Mouse (Mus musculus) midbrain, postnatal 0 days (tissue): ENCODE data around the gene Dclre1b. TPM values are rescaled to one million over a fixed set of nuclear protein-coding genes. Genes with fewer than 3 reads are reported as not detected.

Experiments used
- ATAC-seq: fragments of 200-750 bp; cut with Nextera tagmentation; 2 replicates; pipeline ENCODE4 v1.8.0; 2017; ENCODE audit warnings: moderate number of reproducible peaks, mild to moderate bottlenecking, moderate TSS enrichment, moderate library complexity; ENCODE audit not compliant: low FRiP score
- DNase-seq: peaks from one replicate; pipeline ENCODE4 v3.0.0-alpha.2; 2015; ENCODE audit warnings: low spot score
- H3K27ac ChIP-seq: fragments of 300-500 bp; sonication (generic); 2 replicates; pipeline ENCODE4 v1.5.1; 2014; ENCODE audit warnings: low read depth, mild to moderate bottlenecking, low read length, mixed read lengths
- H3K27me3 ChIP-seq: fragments of 300-500 bp; sonication (generic); 2 replicates; pipeline ENCODE4 v1.6.1; 2014; ENCODE audit warnings: low read length, control low read depth, mixed read lengths; ENCODE audit not compliant: insufficient read depth
- H3K36me3 ChIP-seq: fragments of 300-500 bp; sonication (generic); 2 replicates; pipeline ENCODE4 v1.6.1; 2014; ENCODE audit warnings: low read length, control low read depth, mixed read lengths; ENCODE audit not compliant: insufficient read depth
- H3K4me1 ChIP-seq: fragments of 300-500 bp; sonication (generic); 2 replicates; pipeline ENCODE4 v1.6.1; 2014; ENCODE audit warnings: mild to moderate bottlenecking, control low read depth, antibody characterized with exemption, low read length, mixed read lengths; ENCODE audit not compliant: insufficient read depth
- H3K4me2 ChIP-seq: fragments of 300-500 bp; sonication (generic); 2 replicates; pipeline ENCODE4 v1.6.1; 2014; ENCODE audit warnings: low read depth, mild to moderate bottlenecking, low read length, mixed read lengths; ENCODE audit not compliant: poor library complexity, severe bottlenecking
- H3K4me3 ChIP-seq: fragments of 300-500 bp; sonication (generic); 2 replicates; pipeline ENCODE4 v1.5.1; 2014; ENCODE audit warnings: low read depth, mild to moderate bottlenecking, low read length, moderate library complexity
- H3K9ac ChIP-seq: fragments of 300-500 bp; sonication (generic); replicated peaks from 2 replicates; pipeline ENCODE4 v1.6.1; 2014; ENCODE audit warnings: mild to moderate bottlenecking, low read length, moderate library complexity, mixed read lengths; ENCODE audit not compliant: poor library complexity, severe bottlenecking
- H3K9me3 ChIP-seq: fragments of 300-500 bp; sonication (generic); 2 replicates; pipeline ENCODE4 v1.6.1; 2016; ENCODE audit warnings: low read length, control low read depth
- CTCF ChIP-seq: IDR thresholded peaks from 2 replicates; pipeline ENCODE4 v1.5.1; 2016; ENCODE audit warnings: antibody characterized with exemption, mild to moderate bottlenecking
- WGBS: fragments of 180-500 bp; shearing (Covaris S2); extraction: QIAGEN DNeasy Blood & Tissue Kit; methylation state at CpG from one replicate; pipeline ENCODE4 v1.1.7; 2014; 5-methylcytosine and 5-hydroxymethylcytosine counted together
- polyA plus RNA-seq: library from polyadenylated mRNA; unstranded; fragments of >200 nt; fragmentation: Nextera tagmentation; extraction: Ambion mirVana; gene quantifications from 2 replicates; pipeline ENCODE4 v1.2.1, GENCODE M21; 2015
- total RNA-seq: library from RNA; depleted of rRNA; stranded (reverse); fragments of >200 nt; gene quantifications from 2 replicates; pipeline ENCODE4 v1.2.3, GENCODE M21; 2014

Dclre1b gene
- total and polyA plus RNA-seq, 2 experiments from 2014 or later, result 6.9 to 16.2 TPM

DNA sequence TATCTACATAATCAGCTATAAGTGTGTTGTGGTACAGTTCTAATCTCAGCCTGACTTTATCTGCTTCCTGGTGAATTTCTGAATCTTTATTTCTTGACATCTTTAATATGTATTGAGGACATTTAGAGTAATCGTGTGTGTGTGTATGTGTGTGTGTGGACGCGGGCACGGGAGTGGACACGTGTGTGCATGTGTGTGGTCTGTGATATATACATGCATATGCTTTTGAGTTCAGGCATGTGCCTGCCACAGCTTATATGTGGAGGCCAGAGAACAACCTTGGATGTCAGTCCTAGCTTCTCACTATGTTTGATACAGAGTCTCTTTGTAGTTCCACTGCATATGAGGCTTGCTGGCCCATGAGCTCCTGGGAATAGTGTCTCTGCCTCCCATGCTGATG lies 27.2 kb upstream of the Dclre1b start:
- ATAC-seq, result no peak
- no peaks in the 10 kb centered on the region for H3K36me3 ChIP-seq
- no peaks in the 10 kb centered on the region for H3K9me3 ChIP-seq
- no peaks in the 10 kb centered on the region for H3K4me1 ChIP-seq
- H3K27ac ChIP-seq, result no peak overlapping the region
- H3K4me2 ChIP-seq, result no peak overlapping the region
- no peaks in the 10 kb centered on the region for H3K27me3 ChIP-seq
- DNase-seq, result no peak
- H3K4me3 ChIP-seq, result no peak overlapping the region
- no peak overlapping the region for H3K9ac ChIP-seq
- no peak for TF ChIP-seq CTCF
- 97% methylated on average over 5 of the region's 5 CpGs for WGBS

DNA sequence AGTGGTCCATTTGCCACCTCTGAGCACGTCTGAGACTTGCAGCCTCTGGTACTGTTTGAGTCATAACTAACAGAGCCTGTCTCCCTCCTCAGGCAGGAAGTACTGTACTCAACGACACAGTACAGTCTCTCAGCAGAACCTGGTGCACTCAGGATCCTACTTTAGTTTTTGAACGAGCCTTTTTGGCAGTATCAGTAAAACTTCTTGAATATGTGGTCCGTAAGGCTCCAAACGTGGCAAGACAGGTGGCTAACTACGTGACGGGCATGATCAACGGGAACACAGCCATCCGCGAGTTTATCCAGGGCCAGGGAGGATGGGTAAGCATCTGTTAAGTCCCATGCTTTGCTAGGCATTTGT lies 26.7 kb upstream of the Dclre1b start:
- ATAC-seq, result no peak
- Histone ChIP-seq H3K9me3 (no peaks in the 10 kb centered on the region), H3K4me3 (no peak overlapping the region), H3K27me3 (no peaks in the 10 kb centered on the region), H3K4me1 (no peaks in the 10 kb centered on the region), H3K4me2 (no peak overlapping the region), H3K9ac (no peak overlapping the region), H3K27ac (no peak overlapping the region), H3K36me3 (no peaks in the 10 kb centered on the region)
- DNase-seq, result no peak
- no peak for TF ChIP-seq CTCF
- WGBS, result 82% methylated on average over 10 of the region's 10 CpGs

DNA sequence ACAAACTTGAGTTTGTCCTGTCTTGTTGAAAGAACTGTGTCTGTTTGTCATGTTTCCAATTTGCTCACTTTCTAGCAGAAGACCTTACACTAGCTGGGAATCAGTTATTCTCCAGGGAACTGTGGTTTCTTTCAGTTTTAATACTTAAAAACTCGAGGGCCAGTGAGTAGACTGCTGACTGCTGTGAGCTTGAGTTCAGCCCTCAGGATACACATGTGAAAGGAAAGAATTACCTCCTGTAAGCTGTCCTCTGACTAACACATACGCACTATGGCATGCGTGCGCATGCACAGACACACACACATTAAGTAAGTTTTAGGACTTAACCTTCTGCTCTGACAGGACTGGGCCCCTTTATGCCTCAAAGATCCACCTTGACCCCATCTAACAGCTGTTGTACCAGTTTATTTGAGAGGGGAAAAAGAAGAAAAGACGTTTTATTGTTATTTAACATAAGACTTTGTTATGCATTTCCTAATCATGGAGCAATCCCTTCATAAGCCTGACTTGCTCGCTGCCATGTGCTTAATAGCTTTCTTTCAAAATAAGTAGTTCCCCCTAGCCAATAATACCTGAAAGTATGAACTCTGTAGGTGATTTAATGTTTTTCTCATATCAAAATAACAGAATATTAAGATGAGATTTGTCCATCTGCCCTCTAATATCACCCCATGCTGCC lies 26.2 kb upstream of the Dclre1b start:
- H3K9ac ChIP-seq, result no peak overlapping the region
- no peak for TF ChIP-seq CTCF
- no peak overlapping the region for H3K4me2 ChIP-seq
- H3K27ac ChIP-seq, result no peak overlapping the region
- DNase-seq, result no peak
- no peak overlapping the region for H3K4me3 ChIP-seq
- no peak for ATAC-seq
- WGBS, result 75% methylated on average over 6 of the region's 6 CpGs
- no peaks in the 10 kb centered on the region for H3K27me3 ChIP-seq
- no peaks in the 10 kb centered on the region for H3K36me3 ChIP-seq
- no peaks in the 10 kb centered on the region for H3K4me1 ChIP-seq
- H3K9me3 ChIP-seq, result no peaks in the 10 kb centered on the region

DNA sequence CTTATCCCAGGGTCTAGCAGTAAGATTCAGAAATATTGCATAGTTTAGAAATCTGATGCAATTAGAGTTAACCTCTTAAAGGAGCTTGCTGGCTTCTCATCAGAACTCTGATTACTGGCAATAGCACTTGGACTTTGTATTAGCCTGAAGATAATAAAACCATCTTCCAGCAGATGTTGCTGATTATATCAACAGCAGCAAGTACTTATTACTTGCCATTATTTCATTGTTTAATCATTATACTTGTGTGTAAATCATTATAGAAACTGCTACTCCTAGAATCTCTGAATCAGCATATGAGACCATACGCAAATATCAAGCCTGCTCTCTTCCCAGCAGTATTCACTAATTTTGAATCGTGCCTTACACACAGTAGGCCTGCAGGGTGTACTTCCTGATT lies 24.8 kb upstream of the Dclre1b start:
- 86% methylated on average over 2 of the region's 2 CpGs for WGBS
- H3K36me3 ChIP-seq, result no peaks in the 10 kb centered on the region
- H3K9ac ChIP-seq, result no peak overlapping the region
- no peaks in the 10 kb centered on the region for H3K27me3 ChIP-seq
- ATAC-seq (no peak), DNase-seq (no peak)
- no peaks in the 10 kb centered on the region for H3K9me3 ChIP-seq
- no peak for TF ChIP-seq CTCF
- H3K27ac ChIP-seq, result no peak overlapping the region
- no peak overlapping the region for H3K4me2 ChIP-seq
- no peaks in the 10 kb centered on the region for H3K4me1 ChIP-seq
- H3K4me3 ChIP-seq, result no peak overlapping the region

DNA sequence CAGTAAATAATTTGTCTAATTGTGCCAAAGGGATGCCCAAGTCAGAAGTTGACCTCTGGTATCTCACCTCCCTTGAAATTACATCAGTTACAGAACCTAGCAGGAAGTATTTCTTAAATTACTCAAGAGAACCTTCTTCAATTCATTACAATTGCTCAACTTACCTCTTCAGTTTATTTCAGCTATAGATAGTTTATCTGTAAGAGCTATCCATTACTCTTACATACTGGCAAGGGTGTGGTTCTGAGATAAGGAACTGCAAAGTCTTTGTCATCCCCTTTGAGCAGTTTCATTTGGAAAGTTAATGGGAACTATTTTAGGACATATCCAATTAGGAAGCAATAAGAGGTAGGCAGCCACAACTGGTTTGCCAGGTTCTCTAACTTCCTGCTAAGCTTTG lies 23.2 kb upstream of the Dclre1b start, which contains the start of gene Bcl2l15:
Gene Bcl2l15, plus strand, starts transcription at position 176 of the 400 bp plus-strand sequence.
- Histone ChIP-seq H3K36me3 (no peaks in the 10 kb centered on the region), H3K27me3 (no peaks in the 10 kb centered on the region), H3K4me2 (no peak within 1 kb of the TSS), H3K4me1 (no peaks in the 10 kb centered on the region), H3K9ac (no peak within 1 kb of the TSS), H3K27ac (no peak within 1 kb of the TSS), H3K9me3 (no peaks in the 10 kb centered on the region), H3K4me3 (no peak within 1 kb of the TSS)
- DNase-seq (no peak), ATAC-seq (no peak)
- no peak for TF ChIP-seq CTCF

DNA sequence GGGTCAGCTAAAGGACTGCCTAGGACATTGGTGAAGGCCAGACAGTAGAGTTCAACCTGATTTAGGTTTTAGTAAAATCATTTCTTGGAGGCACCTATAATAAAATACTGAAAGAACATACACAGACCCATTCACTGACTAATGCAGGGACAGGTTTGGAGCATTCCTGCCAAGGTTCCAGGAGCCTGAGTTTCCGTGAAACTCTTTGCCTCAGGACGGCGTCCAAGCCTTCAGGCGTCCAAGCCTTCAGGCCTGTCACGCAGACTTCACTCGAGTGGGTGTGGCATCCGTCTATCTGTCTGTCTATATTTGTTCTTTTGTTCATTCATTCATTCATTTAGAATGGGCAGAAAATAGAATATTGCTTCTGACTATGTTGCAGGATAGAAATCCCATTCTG lies 21.9 kb upstream of the Dclre1b start:
- Histone ChIP-seq H3K36me3 (no peaks in the 10 kb centered on the region), H3K27me3 (no peaks in the 10 kb centered on the region), H3K9ac (no peak overlapping the region), H3K9me3 (no peaks in the 10 kb centered on the region), H3K4me2 (no peak overlapping the region), H3K27ac (no peak overlapping the region), H3K4me3 (no peak overlapping the region), H3K4me1 (no peaks in the 10 kb centered on the region)
- DNase-seq, result no peak
- WGBS, result 85% methylated on average over 7 of the region's 7 CpGs
- ATAC-seq, result no peak
- no peak for TF ChIP-seq CTCF
